Mouse (Mus musculus): ENCODE measurements around the gene Phb2. TPM values are rescaled to one million over a fixed set of nuclear protein-coding genes. Genes with fewer than 3 reads are reported as not detected.

The Phb2 gene
- polyA plus RNA-seq, 1 experiment from 2014 or later, result 436 TPM

MicroRNAs encoded within 50 kb of the gene (microRNA counts, 519-probe panel; counts per million panel counts)
- microRNA mmu-miR-141 (3,807 counts per million, percentile 55 among the panel's probes with 10 or more counts), microRNA mmu-miR-200c (5,090 counts per million, percentile 88 among the panel's probes with 10 or more counts)

Small RNA genes lying within 50 kb of the gene (microRNA-seq; reads per million reads assigned to microRNA genes)
- 2,280 reads per million, percentile 85 among the genes with 10 or more reads in this experiment for gene Mir141
- gene Mir200c, result 13,027 reads per million, percentile 97 among the genes with 10 or more reads in this experiment

Other genes with a start within 250 kb of the Phb2 start
- 4.7 and 5.4 TPM in 2 replicates for gene Clstn3, start 247.5 kb upstream of the Phb2 start, polyA plus RNA-seq (2014; fragmentation: Nextera tagmentation; extraction: Ambion mirVana)
- gene C1rl, start 219.2 kb upstream of the Phb2 start, polyA plus RNA-seq (2014; fragmentation: Nextera tagmentation; extraction: Ambion mirVana), result 0.92 and 1.1 TPM in 2 replicates
- 1.7 and 1.8 TPM in 2 replicates for gene C1ra, start 199.9 kb upstream of the Phb2 start, polyA plus RNA-seq (2014; fragmentation: Nextera tagmentation; extraction: Ambion mirVana)
- 1.3 and 1.6 TPM in 2 replicates for gene C1s1, start 170.0 kb upstream of the Phb2 start, polyA plus RNA-seq (2014; fragmentation: Nextera tagmentation; extraction: Ambion mirVana)
- not detected in 2 replicates for gene C1rb, start 142.0 kb upstream of the Phb2 start, polyA plus RNA-seq (2014; fragmentation: Nextera tagmentation; extraction: Ambion mirVana)
- gene C1s2, start 76.3 kb upstream of the Phb2 start, polyA plus RNA-seq (2014; fragmentation: Nextera tagmentation; extraction: Ambion mirVana), result not detected in 2 replicates
- gene Lpcat3, start 49.3 kb upstream of the Phb2 start, polyA plus RNA-seq (2014; fragmentation: Nextera tagmentation; extraction: Ambion mirVana), result 75.5 and 79.8 TPM in 2 replicates
- gene Emg1, start 158 bp upstream of the Phb2 start, polyA plus RNA-seq (2014; fragmentation: Nextera tagmentation; extraction: Ambion mirVana), result 248 and 249 TPM in 2 replicates
- gene Ptpn6, start 26.4 kb downstream of the Phb2 start, polyA plus RNA-seq (2014; fragmentation: Nextera tagmentation; extraction: Ambion mirVana), result 11.7 and 14.1 TPM in 2 replicates
- gene Grcc10, start 29.0 kb downstream of the Phb2 start, polyA plus RNA-seq (2014; fragmentation: Nextera tagmentation; extraction: Ambion mirVana), result 440 and 466 TPM in 2 replicates
- gene Gm45234, start 43.7 kb downstream of the Phb2 start, polyA plus RNA-seq (2014; fragmentation: Nextera tagmentation; extraction: Ambion mirVana), result not detected in 2 replicates
- gene Atn1, start 44.2 kb downstream of the Phb2 start, polyA plus RNA-seq (2014; fragmentation: Nextera tagmentation; extraction: Ambion mirVana), result 12.1 TPM in 2 replicates
- 7.6 and 8.0 TPM in 2 replicates for gene Eno2, start 57.3 kb downstream of the Phb2 start, polyA plus RNA-seq (2014; fragmentation: Nextera tagmentation; extraction: Ambion mirVana)
- gene Lrrc23, start 67.4 kb downstream of the Phb2 start, polyA plus RNA-seq (2014; fragmentation: Nextera tagmentation; extraction: Ambion mirVana), result 0.45 and 0.47 TPM in 2 replicates
- 7.3 and 7.4 TPM in 2 replicates for gene Spsb2, start 96.3 kb downstream of the Phb2 start, polyA plus RNA-seq (2014; fragmentation: Nextera tagmentation; extraction: Ambion mirVana)
- 1,059 and 1,108 TPM in 2 replicates for gene Tpi1, start 102.0 kb downstream of the Phb2 start, polyA plus RNA-seq (2014; fragmentation: Nextera tagmentation; extraction: Ambion mirVana)
- gene Usp5, start 117.1 kb downstream of the Phb2 start, polyA plus RNA-seq (2014; fragmentation: Nextera tagmentation; extraction: Ambion mirVana), result 126 and 127 TPM in 2 replicates
- 178 and 183 TPM in 2 replicates for gene Cdca3, start 117.2 kb downstream of the Phb2 start, polyA plus RNA-seq (2014; fragmentation: Nextera tagmentation; extraction: Ambion mirVana)
- gene Gnb3, start 127.9 kb downstream of the Phb2 start, polyA plus RNA-seq (2014; fragmentation: Nextera tagmentation; extraction: Ambion mirVana), result 2.7 TPM in 2 replicates
- gene P3h3, start 145.4 kb downstream of the Phb2 start, polyA plus RNA-seq (2014; fragmentation: Nextera tagmentation; extraction: Ambion mirVana), result 28.1 and 28.8 TPM in 2 replicates
- gene Gpr162, start 151.6 kb downstream of the Phb2 start, polyA plus RNA-seq (2014; fragmentation: Nextera tagmentation; extraction: Ambion mirVana), result 0.65 and 1.2 TPM in 2 replicates
- 0.28 and 0.37 TPM in 2 replicates for gene Cd4, start 175.9 kb downstream of the Phb2 start, polyA plus RNA-seq (2014; fragmentation: Nextera tagmentation; extraction: Ambion mirVana)
- gene Lag3, start 199.4 kb downstream of the Phb2 start, polyA plus RNA-seq (2014; fragmentation: Nextera tagmentation; extraction: Ambion mirVana), result 1.8 and 2.1 TPM in 2 replicates
- gene Ptms, start 207.8 kb downstream of the Phb2 start, polyA plus RNA-seq (2014; fragmentation: Nextera tagmentation; extraction: Ambion mirVana), result 232 and 257 TPM in 2 replicates
- gene Mlf2, start 219.1 kb downstream of the Phb2 start, polyA plus RNA-seq (2014; fragmentation: Nextera tagmentation; extraction: Ambion mirVana), result 352 and 357 TPM in 2 replicates